Mouse (Mus musculus): Measurements from ENCODE around the gene Aktip.

Gene Aktip

DNA sequence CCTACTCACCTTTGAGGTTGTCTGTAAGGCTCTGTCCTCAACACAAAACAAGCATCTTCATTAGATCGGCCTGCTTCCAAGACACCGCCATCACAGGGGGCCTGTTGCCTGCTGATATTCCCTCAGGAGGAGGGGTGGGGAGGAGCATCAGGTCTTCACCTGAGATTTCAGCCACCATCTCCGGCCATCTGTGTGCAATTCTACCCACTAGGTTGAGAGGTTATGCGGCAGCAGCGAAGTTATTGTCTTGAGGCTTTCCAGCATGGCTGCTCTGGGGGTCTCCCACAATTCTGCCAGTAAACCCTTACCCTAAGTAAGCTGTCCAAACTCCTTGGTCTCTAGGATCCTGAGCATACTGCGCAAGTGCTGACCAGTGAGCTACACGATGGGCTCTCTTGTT, at the start of gene Aktip:
Gene Aktip (minus strand): TSS at position 101 of the 400 bp plus-strand sequence.
- no peak for DNase-seq

GRCm38 (mm10) chr8:91245821-91246454, 46.2 kb upstream of the Aktip start:
- no peak for DNase-seq

DNA sequence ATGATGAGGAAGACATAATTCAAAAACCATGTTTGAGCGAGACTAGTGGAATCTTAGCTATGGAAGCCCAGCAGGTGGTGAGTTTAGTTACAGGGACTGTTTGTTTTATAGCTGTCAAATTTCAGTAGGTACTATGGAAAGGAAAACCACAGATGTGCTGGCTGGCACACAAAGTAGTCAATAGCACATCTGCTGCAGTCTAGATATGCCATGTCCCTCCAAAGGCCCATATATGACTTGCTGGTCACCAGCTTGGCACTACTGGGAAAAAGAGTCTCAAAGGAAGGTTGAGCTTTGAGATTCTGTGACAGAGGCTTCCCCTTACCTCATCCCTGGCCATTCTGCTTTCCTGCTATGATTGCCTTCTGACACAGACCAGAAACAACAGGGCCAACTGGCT, 42.9 kb upstream of the Aktip start:
- no peak for DNase-seq

- DNase-seq = no peak
Observed at GRCm38 (mm10) chr8:91241873-91242519, 42.2 kb upstream of the Aktip start.

- no peak for DNase-seq
Observed at GRCm38 (mm10) chr8:91241371-91241770, 41.6 kb upstream of the Aktip start.

- no peak for DNase-seq
Observed at GRCm38 (mm10) chr8:91237191-91237590, 37.4 kb upstream of the Aktip start.

DNA sequence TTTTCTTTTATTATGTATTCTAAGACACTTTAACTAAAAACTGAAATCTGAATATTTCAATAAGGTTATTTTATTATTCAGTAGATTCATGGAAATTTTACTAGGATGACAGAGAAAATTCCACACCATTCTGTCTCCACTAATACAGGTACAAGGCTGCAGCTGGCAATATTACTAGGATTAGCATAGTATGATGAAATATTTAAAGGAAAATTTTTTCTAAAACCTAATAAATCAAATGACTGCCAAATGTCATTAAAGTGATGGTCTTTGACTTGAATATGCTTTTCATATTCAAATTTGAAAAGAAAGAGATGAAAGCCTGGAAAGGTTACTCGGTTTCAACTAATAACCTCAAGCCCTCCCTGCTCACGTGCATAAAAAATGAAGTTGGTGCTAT, 34.3 kb upstream of the Aktip start:
- DNase-seq = no peak

DNA sequence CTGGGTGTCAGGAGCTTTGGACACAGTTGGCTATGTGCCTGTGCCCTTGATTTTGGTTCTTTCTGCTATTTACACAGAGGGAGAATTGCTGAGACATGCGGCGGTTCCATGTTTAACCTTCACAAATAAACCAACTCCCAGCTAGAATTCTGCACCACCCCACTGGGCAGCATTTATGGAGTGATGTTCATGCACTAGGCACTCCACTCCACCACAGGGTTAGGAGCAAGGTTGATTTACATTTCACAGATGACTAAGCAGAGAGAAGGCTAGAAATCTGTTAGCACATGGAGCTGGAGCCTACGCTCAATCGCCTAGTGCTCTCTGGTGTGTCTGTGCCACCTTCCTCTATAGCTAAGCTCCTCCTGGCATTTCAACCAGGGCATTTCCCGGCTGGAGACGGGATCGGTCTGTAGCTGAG, 27.7 kb upstream of the Aktip start:
- DNase-seq = peak; percentile 4

- no peak for DNase-seq
Observed at GRCm38 (mm10) chr8:91224227-91224626, 24.5 kb upstream of the Aktip start.

DNA sequence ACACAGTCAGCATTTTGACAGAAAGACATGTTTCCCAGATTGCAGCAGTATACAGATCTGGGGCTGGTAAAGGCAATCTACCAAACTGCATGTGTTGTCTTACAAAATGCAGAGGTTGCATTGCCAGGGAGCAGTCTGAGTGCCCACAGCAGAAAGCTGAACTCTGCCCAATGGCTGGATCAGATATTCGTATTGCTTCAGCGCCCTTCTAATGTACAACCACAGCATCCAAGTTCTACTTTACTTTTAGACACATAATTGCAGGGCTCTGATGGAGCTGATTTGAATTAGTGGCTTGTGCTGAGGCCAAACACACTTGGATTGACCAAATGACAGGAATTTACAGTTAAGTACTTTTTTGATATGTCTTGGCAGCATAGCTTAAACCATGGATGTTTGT, 22.1 kb upstream of the Aktip start:
- no peak for DNase-seq

- no peak for DNase-seq
Observed at GRCm38 (mm10) chr8:91218271-91218670, 18.5 kb upstream of the Aktip start.

- no peak for DNase-seq
Observed at GRCm38 (mm10) chr8:91217062-91217905, 17.5 kb upstream of the Aktip start.

DNA sequence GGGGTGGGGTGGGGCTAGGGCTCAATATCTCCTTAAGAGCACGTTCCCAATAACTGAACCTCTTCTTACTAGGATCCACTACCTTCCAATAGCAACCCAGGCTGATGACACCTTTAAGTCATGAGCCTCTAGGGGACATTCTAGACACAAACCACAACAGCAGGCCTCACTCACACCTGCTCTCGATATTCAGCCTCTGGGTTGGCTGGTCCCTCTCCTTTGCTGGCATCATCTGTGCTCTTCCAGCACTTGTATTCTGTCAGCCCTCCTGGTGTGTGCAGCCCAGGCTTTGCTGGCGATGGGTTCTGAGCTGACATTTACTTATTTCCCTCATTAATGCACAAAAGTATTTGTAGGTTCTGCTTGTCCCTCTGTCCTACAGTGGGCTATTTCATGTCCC, 14.5 kb upstream of the Aktip start:
- DNase-seq = no peak

DNA sequence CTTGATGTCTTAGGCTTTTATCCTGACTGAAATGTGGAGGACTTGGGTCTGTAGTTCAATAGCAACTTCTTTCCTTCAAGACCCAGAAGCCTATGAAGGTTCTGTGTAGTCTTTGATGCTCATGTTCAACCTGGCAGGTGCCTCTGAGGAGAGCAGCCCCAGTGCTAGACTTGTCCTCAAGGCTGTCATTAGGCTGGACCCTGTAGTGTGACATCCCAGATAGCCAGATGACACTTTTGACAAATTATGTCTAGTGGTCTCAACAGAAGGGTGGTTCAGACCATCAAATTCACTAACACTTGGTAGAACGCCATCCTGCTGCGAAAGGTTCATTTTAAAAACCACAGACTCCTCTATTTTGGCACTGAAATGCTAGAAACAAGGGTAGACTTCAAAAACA, 13.2 kb upstream of the Aktip start:
- no peak for DNase-seq

- no peak for DNase-seq
Observed at GRCm38 (mm10) chr8:91209658-91210057, 9.9 kb upstream of the Aktip start.

DNA sequence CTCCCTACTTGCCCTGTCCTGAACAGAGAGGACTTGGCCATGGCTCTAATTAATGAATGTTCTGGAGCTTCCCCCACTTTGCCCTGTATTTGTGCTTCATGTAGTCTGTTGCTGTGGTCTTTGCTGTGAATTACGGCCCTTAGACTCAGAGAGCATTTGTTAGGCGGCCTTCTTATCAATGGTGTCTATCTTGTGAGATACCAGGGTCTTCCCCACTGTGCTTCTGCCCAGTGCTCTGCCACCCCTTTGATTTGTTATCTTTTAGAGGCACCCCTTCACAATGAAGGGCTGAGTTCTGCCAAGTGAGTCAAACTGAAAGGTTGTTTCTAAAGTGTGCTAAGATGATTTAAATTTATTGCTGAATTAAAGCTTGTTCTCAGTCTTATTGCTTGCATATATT, 7.9 kb upstream of the Aktip start:
- no peak for DNase-seq

GRCm38 (mm10) chr8:91205897-91206296, 6.1 kb upstream of the Aktip start:
- no peak for DNase-seq

- DNase-seq = no peak
Observed at GRCm38 (mm10) chr8:91201184-91201583, 1.4 kb upstream of the Aktip start.

GRCm38 (mm10) chr8:91198036-91198435, 1.7 kb downstream of the Aktip start:
- no peak for DNase-seq

DNA sequence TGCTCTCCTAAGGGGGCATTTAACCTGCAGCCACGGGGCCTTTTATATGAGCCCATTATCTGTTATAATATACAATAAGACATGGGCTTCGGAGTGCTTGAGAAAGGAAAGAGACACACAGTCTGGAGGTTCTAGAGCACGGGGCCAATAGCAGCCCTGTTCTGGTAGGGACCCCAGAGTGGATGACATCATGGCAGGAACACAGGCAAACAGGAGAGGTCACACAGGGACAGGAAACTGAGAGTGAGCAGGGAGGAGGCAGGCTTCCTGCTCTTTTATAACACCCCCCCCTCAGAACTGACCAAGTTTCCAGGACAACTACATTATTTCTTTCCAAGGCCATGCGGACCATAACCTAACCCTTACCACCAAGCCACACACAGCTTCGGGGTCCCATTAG, 2.5 kb downstream of the Aktip start:
- DNase-seq = peak; percentile 27

DNA sequence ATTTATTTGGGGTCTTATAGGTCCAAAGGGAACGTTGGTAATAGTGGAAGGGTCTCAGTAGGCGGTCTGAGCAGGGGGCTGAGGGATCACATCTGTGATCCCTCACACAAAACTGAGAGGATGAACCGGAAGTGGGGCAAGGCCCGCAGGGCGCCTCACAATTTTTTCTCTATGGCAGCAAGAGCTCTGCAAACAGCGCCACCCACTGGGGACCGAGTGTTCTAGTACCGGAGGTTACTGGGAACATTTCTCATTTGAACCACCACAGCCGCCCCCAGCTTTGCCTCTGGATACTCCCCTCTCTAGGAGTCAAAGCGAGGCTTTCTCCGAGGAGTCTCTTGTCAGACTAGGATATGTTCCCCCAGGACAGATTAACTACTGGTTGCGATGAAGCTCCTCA, 3.1 kb downstream of the Aktip start:
- no peak for DNase-seq

- no peak for DNase-seq
Observed at GRCm38 (mm10) chr8:91194081-91194480, 5.7 kb downstream of the Aktip start.

- DNase-seq = no peak
Observed at GRCm38 (mm10) chr8:91192941-91193340, 6.8 kb downstream of the Aktip start.

DNA sequence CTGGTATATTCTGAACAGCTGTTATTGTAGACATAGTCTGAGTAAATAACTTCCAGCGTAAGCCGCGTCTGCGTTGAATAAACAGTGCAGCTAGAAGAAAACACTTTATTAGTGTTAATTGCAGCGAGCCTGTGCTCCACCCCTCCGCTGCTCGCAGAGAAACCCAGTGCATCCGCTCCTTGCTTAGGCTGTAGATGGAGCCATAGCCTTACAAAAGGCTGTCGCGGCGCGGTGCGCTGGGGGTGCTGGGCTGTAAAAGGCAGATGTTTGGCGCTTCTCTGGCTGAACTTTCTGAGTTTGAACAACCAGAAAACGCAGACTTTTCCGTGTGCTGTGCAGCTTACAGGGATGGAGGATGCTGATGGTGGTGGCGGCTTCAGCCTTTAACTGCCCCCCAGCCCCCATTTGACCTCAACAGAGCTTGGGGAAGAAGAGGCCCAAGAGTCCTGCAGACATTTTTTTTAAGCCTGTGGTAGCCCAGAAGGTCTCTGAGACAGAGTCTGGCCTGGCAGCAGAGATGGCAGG, 8.9 kb downstream of the Aktip start:
- DNase-seq = peak; percentile 71
